Mouse (Mus musculus): ENCODE results near the gene Sec22b.

GRCm38 (mm10) chr3:97898381-97898780 is 2.6 kb upstream of the Sec22b start:
- TF ChIP-seq POLR2A (IDR thresholded peaks at IDR 0.05; ENCODE audit: insufficient read depth, low read depth, low read length) (no peak), CTCF (IDR thresholded peaks at IDR 0.05; ENCODE audit: insufficient read depth, low read depth, low read length) (no peak)
